Mouse (Mus musculus) neural tube, embryonic 11.5 days (tissue): ENCODE results near the gene Gnaq. TPM values are rescaled to one million over a fixed set of nuclear protein-coding genes. Genes with fewer than 3 reads are reported as not detected.
A peak's percentile ranks its signal among the peaks of the same experiment; 100 is the strongest.

ENCODE experiments used
- ATAC-seq: fragments of 200-750 bp; cut with Nextera tagmentation; 2 replicates; pipeline ENCODE4 v1.8.0; 2017; ENCODE audit warnings: moderate number of reproducible peaks, mild to moderate bottlenecking, moderate TSS enrichment, moderate library complexity; ENCODE audit not compliant: insufficient read depth, low FRiP score, low TSS enrichment
- DNase-seq: peaks from one replicate; pipeline ENCODE4 v3.0.0-alpha.2; 2015; ENCODE audit warnings: low spot score
- H3K27ac ChIP-seq: fragments of 300-500 bp; sonication (generic); 2 replicates; pipeline ENCODE4 v1.5.1; 2014; ENCODE audit warnings: low read depth, mild to moderate bottlenecking, low read length
- H3K27me3 ChIP-seq: fragments of 300-500 bp; sonication (generic); 2 replicates; pipeline ENCODE4 v1.6.1; 2014; ENCODE audit warnings: mild to moderate bottlenecking, low read length, mixed read lengths; ENCODE audit not compliant: control insufficient read depth, insufficient read depth
- H3K36me3 ChIP-seq: fragments of 300-500 bp; sonication (generic); 2 replicates; pipeline ENCODE4 v1.6.1; 2014; ENCODE audit warnings: mild to moderate bottlenecking, low read length, moderate library complexity, mixed read lengths; ENCODE audit not compliant: control insufficient read depth, insufficient read depth
- H3K4me1 ChIP-seq: fragments of 300-500 bp; sonication (generic); 2 replicates; pipeline ENCODE4 v1.6.1; 2014; ENCODE audit warnings: low read length, mixed read lengths; ENCODE audit not compliant: control insufficient read depth, insufficient read depth
- H3K4me2 ChIP-seq: fragments of 300-500 bp; sonication (generic); 2 replicates; pipeline ENCODE4 v1.6.1; 2014; ENCODE audit warnings: low read depth, mild to moderate bottlenecking, moderate library complexity
- H3K4me3 ChIP-seq: fragments of 300-500 bp; sonication (generic); 2 replicates; pipeline ENCODE4 v1.5.1; 2014; ENCODE audit warnings: low read depth, low read length
- H3K9ac ChIP-seq: fragments of 300-500 bp; sonication (generic); 2 replicates; pipeline ENCODE4 v1.6.1; 2014; ENCODE audit warnings: mild to moderate bottlenecking, low read length
- H3K9me3 ChIP-seq: fragments of 300-500 bp; sonication (generic); 2 replicates; pipeline ENCODE4 v1.6.1; 2016; ENCODE audit warnings: low read length; ENCODE audit not compliant: control insufficient read depth
- WGBS: fragments of 180-500 bp; shearing (Covaris S2); extraction: QIAGEN DNeasy Blood & Tissue Kit; methylation state at CpG from one replicate; pipeline ENCODE4 v1.1.7; 2014; 5-methylcytosine and 5-hydroxymethylcytosine counted together
- polyA plus RNA-seq: library from polyadenylated mRNA; unstranded; fragments of >200 nt; fragmentation: Nextera tagmentation; extraction: Ambion mirVana; gene quantifications from 2 replicates; pipeline ENCODE4 v1.2.1, GENCODE M21; 2014

Gnaq gene
- polyA plus RNA-seq, 1 experiment from 2014 or later = 26.5 TPM

GRCm38 (mm10) chr19:16113295-16113694, 19.3 kb upstream of the Gnaq start:
- H3K36me3 ChIP-seq = no peaks in the 10 kb centered on the region
- H3K4me1 ChIP-seq = no peaks in the 10 kb centered on the region
- no peak overlapping the region for H3K4me2 ChIP-seq
- H3K9me3 ChIP-seq = no peaks in the 10 kb centered on the region
- ATAC-seq (no peak), DNase-seq (no peak)
- H3K9ac ChIP-seq = no peak overlapping the region
- no peak overlapping the region for H3K4me3 ChIP-seq
- no peak overlapping the region for H3K27ac ChIP-seq
- 93% methylated on average over 1 of the region's 1 CpGs for WGBS
- H3K27me3 ChIP-seq = no peaks in the 10 kb centered on the region

- ATAC-seq (no peak), DNase-seq (no peak)
- Histone ChIP-seq H3K27ac (no peak overlapping the region), H3K27me3 (no peaks in the 10 kb centered on the region), H3K4me2 (no peak overlapping the region), H3K4me1 (no peaks in the 10 kb centered on the region), H3K9ac (no peak overlapping the region), H3K4me3 (no peak overlapping the region), H3K9me3 (no peaks in the 10 kb centered on the region), H3K36me3 (no peaks in the 10 kb centered on the region)
- WGBS = 81% methylated on average over 4 of the region's 4 CpGs
These were observed 14.2 kb upstream of the Gnaq start for GRCm38 (mm10) chr19:16118421-16118820.

GRCm38 (mm10) chr19:16121301-16121700, 11.3 kb upstream of the Gnaq start:
- ATAC-seq (no peak), DNase-seq (no peak)
- 64% methylated on average over 2 of the region's 2 CpGs for WGBS
- H3K27me3 ChIP-seq = no peaks in the 10 kb centered on the region
- no peak overlapping the region for H3K4me2 ChIP-seq
- H3K36me3 ChIP-seq = no peaks in the 10 kb centered on the region
- H3K9me3 ChIP-seq = no peaks in the 10 kb centered on the region
- no peaks in the 10 kb centered on the region for H3K4me1 ChIP-seq
- H3K27ac ChIP-seq = no peak overlapping the region
- H3K4me3 ChIP-seq = no peak overlapping the region
- H3K9ac ChIP-seq = no peak overlapping the region

- no peak overlapping the region for H3K27ac ChIP-seq
- ATAC-seq (no peak), DNase-seq (no peak)
- 51% methylated on average over 5 of the region's 5 CpGs for WGBS
- no peak overlapping the region for H3K4me2 ChIP-seq
- no peaks in the 10 kb centered on the region for H3K36me3 ChIP-seq
- no peaks in the 10 kb centered on the region for H3K27me3 ChIP-seq
- H3K9ac ChIP-seq = no peak overlapping the region
- no peaks in the 10 kb centered on the region for H3K4me1 ChIP-seq
- no peaks in the 10 kb centered on the region for H3K9me3 ChIP-seq
- no peak overlapping the region for H3K4me3 ChIP-seq
These were observed 3.9 kb upstream of the Gnaq start for GRCm38 (mm10) chr19:16128715-16129114.

- no peak for ATAC-seq
- no peaks in the 10 kb centered on the region for H3K9me3 ChIP-seq
- no peaks in the 10 kb centered on the region for H3K4me1 ChIP-seq
- 87% methylated on average over 2 of the region's 2 CpGs for WGBS
- no peak overlapping the region for H3K4me3 ChIP-seq
- no peak for DNase-seq
- H3K4me2 ChIP-seq = no peak overlapping the region
- no peak overlapping the region for H3K9ac ChIP-seq
- no peaks in the 10 kb centered on the region for H3K27me3 ChIP-seq
- no peaks in the 10 kb centered on the region for H3K36me3 ChIP-seq
- H3K27ac ChIP-seq = no peak overlapping the region
These were observed 3.5 kb upstream of the Gnaq start for GRCm38 (mm10) chr19:16129171-16129570.

- H3K4me3 ChIP-seq = no peak overlapping the region
- ATAC-seq (no peak), DNase-seq (no peak)
- H3K27me3 ChIP-seq = no peaks in the 10 kb centered on the region
- no peak overlapping the region for H3K27ac ChIP-seq
- no peaks in the 10 kb centered on the region for H3K36me3 ChIP-seq
- H3K4me1 ChIP-seq = peaks cover 2% of the 10 kb centered on the region; the same call in 1 of the 2 replicates
- no peaks in the 10 kb centered on the region for H3K9me3 ChIP-seq
- WGBS = 70% methylated on average over 3 of the region's 3 CpGs
- H3K4me2 ChIP-seq = no peak overlapping the region
- H3K9ac ChIP-seq = no peak overlapping the region
These were observed 2.2 kb upstream of the Gnaq start for GRCm38 (mm10) chr19:16130476-16130875.

- peak overlapping the region; percentile 99; the same call in 1 of the 2 replicates for H3K27ac ChIP-seq
These were observed 800 bp upstream of the Gnaq start for GRCm38 (mm10) chr19:16131831-16132230.

GRCm38 (mm10) chr19:16132340-16132790, 266 bp upstream of the Gnaq start:
- H3K9ac ChIP-seq = peak overlapping the region; percentile 98
- H3K36me3 ChIP-seq = no peaks in the 10 kb centered on the region
- no peaks in the 10 kb centered on the region for H3K27me3 ChIP-seq
- under 1% methylated on average over 41 of the region's 57 CpGs for WGBS
- peak overlapping the region; percentile 65 for H3K4me2 ChIP-seq
- H3K9me3 ChIP-seq = no peaks in the 10 kb centered on the region
- ATAC-seq = peak; percentile 87
- peak; percentile 92 for DNase-seq
- H3K4me3 ChIP-seq = peak overlapping the region; percentile 94
- peaks cover 10% of the 10 kb centered on the region; the same call in 1 of the 2 replicates for H3K4me1 ChIP-seq
- peak overlapping the region; percentile 99 for H3K27ac ChIP-seq

More at GRCm38 (mm10) chr19:16131831-16132230, 800 bp upstream of the Gnaq start:
- Histone ChIP-seq H3K4me3 (peak overlapping the region; percentile 94), H3K36me3 (no peaks in the 10 kb centered on the region), H3K9me3 (no peaks in the 10 kb centered on the region), H3K27me3 (no peaks in the 10 kb centered on the region), H3K4me1 (peaks cover 10% of the 10 kb centered on the region; the same call in 1 of the 2 replicates), H3K4me2 (peak overlapping the region; percentile 65), H3K9ac (peak overlapping the region; percentile 98)
- ATAC-seq = 0 out of 2 replicates have a peak, but pooled peaks have one; percentile 0
- WGBS = 9% methylated on average over 6 of the region's 6 CpGs
- DNase-seq = no peak

- DNase-seq (peak; percentile 76), ATAC-seq (peak; percentile 70)
- no peaks in the 10 kb centered on the region for H3K9me3 ChIP-seq
- no peaks in the 10 kb centered on the region for H3K27me3 ChIP-seq
- under 1% methylated on average over 94 of the region's 139 CpGs for WGBS
- H3K9ac ChIP-seq = peak overlapping the region; percentile 98
- H3K4me1 ChIP-seq = peaks cover 14% of the 10 kb centered on the region
- peak overlapping the region; percentile 94 for H3K4me3 ChIP-seq
- H3K4me2 ChIP-seq = peak overlapping the region; percentile 65
- H3K36me3 ChIP-seq = no peaks in the 10 kb centered on the region
- H3K27ac ChIP-seq = peak overlapping the region; percentile 99
These were observed 462 bp downstream of the Gnaq start for GRCm38 (mm10) chr19:16132865-16133720.
